Mouse (Mus musculus) small intestine, adult 2 months (tissue): Measurements from ENCODE around the gene Bcl2l13.
A peak's percentile ranks its signal among the peaks of the same experiment; 100 is the strongest.

Experiments
- CTCF ChIP-seq: fragments of 200-500 bp; IDR thresholded peaks from 2 replicates; pipeline ENCODE4 v1.5.1; 2012; ENCODE audit warnings: low read depth, mild to moderate bottlenecking, control low read depth, inconsistent platforms, low read length, moderate library complexity, mixed read lengths; ENCODE audit not compliant: insufficient replicate concordance, insufficient read length; ENCODE audit errors: extremely low read depth
- POLR2A ChIP-seq: fragments of 200-500 bp; IDR thresholded peaks from 2 replicates; pipeline ENCODE4 v1.6.1; 2012; ENCODE audit warnings: low read depth, mild to moderate bottlenecking, control low read depth, inconsistent platforms, low read length, moderate library complexity

GRCm38 (mm10) chr6:120835474-120836374 lies at the start of gene Bcl2l13:
- TF ChIP-seq CTCF (peak; percentile 51), POLR2A (peak; percentile 83)
